Mouse (Mus musculus) spleen, postnatal 10 days (tissue): ENCODE data around the gene Pdzd7.

ENCODE experiments used
- DNase-seq, 2 experiments: peaks; one replicate each; pipeline ENCODE4 v3.0.0; 2021 to 2022; ENCODE audit warnings: low spot score in 2 of 2

Pdzd7 gene

DNA sequence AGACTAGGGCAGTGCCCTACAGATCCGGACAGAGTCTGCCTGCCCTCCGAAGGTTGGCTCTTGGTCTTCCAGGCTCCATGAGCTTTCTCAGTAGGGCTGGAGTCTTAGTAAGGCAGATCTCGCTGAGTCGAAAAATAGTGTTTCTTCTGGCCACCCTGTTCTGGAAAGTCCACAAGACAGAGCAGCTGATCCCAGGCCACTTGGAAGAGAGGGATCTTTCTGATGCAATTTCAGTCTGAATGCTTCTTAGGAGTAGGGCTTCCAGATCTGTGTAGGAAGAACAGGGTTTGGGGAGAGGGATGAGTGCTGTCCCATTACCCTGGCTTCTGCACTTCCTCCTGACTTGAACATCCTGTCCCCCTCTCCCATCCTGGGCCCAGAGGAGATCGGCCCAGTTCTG is at the start of gene Pdzd7:
Gene Pdzd7, minus strand, starts transcription at position 67 of the 400 bp plus-strand sequence.
- no peak for DNase-seq

DNA sequence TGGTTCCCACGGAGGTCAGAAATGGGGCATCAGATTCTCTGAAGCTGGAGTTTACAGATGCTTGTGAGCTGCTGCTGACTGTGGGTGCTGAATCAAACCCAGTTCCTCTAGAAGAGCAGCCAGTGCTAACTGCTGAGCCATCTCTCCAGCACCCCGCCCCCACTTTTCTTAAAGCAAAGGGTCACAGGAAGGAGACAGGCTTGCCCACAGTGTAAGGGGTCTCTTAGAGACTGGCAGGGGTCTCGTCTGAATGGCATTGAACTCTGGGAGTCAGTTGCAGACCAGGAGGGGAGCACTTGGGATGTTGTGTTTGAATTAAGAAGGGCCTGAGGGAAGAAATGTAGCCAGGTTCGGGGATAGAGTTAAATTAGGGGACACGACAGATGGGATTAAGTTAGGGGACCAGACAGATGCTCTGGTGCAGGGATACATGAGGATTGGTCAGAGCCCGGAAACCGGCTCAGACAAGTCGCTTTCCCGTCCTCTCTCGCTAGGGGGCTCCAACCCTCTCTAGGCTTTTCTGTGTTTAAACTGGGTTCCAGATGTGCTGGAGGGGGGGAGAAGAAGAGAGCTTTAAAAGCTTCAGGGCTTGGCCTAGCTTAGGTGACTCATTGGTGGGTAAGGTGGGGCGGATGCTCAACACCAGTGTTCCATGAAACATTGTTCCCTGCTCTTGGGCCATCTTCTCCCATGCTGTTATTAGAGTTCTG is 36.5 kb upstream of the Pdzd7 start:
- peak in 1 of 2 experiments; percentile 73 for DNase-seq

- DNase-seq, result peak; percentile 75 to 82
Measured at GRCm38 (mm10) chr19:45081279-45081678, 35.8 kb upstream of the Pdzd7 start.

DNA sequence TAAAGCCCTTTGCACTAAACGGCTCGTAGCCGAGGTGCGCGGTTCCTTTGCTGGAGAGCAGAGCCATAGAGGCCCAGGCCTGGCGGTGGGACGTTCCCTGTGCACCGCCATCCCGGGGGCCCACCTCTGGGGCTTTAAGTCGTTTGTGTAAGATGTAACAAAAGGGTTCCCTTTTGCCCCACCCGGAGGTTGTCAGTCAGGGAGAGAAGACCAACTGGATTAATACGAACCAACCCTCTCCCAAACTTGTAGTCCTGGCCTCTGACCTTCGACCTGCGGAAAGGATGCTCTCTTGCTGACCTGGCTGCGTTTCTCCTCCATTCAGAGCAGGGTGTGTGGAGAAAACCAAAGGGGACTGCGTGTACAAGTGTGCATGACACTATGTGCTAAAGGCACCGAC is 35.2 kb upstream of the Pdzd7 start:
- DNase-seq, result no peak

DNA sequence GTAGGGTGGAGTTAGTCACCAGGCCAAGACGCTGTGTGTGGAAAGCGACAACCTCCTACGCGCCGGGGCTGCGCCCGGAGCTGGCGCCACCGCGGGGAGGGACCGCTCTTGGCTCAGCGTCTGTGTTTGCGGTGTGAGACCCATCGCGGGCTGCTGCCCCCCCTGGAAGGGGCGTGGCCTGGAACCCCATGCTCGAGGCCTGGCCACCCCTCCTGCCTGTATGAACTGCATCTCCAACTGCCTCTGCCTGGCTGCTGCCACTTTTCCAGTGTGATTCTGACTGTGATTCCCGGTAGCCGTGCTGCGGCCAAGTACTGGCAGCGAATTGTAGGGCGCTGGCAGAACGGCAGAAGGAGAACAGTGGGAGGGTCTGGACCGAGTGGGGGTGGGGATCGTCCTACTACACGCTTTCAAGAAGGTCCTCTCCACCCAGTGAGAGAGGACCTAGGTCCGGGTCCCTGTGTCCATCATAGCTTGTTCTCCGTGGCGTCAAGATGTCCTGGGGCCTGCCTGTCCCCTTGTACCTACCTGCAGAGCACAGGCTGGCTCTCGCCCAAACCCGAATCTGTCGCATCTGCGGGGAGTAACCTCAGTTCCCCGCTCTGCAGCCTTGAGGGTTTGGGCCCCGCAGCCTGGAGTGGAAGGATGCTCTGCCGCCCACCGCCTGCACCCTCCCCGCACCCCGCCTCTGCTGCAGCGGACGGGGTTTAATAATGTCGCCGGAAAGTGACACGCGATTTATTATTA is 34.4 kb upstream of the Pdzd7 start:
- peak in 1 of 2 experiments; percentile 65 for DNase-seq

DNA sequence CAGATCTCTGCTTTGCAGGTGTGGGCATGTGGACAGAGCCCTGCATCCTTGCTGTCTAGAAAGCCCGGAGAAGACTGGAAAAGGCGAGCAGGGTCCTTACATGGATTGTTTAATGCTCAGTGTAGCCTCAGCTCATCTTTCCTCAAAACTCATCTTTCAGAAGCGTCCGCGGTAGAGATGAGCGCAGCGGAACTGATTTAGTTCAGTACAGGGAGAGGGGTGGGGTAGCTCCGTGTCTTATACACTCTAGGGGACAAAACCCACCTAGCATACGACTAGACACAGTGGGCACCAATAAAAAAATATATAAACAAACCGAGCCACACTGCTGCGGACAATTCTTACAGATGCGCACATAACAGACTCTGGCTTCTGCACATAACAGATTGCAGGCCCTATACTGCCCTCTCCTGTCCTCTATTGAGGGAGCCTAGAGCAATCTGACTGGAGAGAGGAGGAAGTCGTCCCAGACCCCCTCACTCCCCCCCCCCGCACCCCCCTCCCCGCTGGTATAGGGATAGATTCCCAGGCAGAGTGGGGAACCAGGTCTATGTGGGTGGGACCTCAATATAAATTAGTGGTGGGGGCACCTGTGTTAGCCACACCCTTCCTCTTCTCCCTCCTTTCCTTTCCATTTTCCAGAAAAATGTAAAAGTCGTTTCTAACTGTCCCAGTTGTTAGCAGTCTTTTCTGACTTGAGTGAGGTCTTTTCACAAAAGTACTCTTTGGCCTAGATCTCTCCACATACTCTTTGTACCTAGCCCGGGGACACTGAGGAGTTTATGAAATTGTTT is 33.7 kb upstream of the Pdzd7 start:
- no peak for DNase-seq

- DNase-seq, result no peak
Measured at GRCm38 (mm10) chr19:45077742-45078645, 32.5 kb upstream of the Pdzd7 start.

- DNase-seq, result peak; percentile 50 to 77
Measured at GRCm38 (mm10) chr19:45076586-45077510, 31.3 kb upstream of the Pdzd7 start.

DNA sequence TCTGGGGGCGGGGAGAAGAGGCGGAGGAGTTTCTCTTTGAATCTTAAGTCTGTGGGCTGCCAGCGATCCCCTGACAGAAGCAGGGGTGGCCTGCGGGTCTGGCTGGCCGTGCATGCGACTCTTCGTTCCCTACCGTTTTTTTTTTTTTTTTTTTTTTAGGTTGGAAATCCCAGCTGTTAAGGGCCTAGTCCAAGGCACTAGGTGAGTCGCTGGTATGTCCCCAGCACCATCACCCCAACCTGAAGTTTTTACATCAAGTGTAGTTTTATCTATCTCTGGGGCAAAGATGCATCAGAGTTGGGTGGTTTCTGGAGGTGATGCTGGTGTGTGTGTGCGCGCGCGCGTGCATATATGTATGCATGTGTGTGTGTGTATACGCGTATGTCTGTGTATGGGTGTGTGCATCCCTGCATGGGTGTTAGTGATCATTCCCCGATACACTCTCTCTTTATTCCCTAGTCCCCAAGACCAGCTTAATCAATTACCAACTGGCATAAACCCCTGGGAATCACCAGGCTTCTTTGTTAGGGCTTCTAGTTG is 30.6 kb upstream of the Pdzd7 start:
- no peak for DNase-seq

DNA sequence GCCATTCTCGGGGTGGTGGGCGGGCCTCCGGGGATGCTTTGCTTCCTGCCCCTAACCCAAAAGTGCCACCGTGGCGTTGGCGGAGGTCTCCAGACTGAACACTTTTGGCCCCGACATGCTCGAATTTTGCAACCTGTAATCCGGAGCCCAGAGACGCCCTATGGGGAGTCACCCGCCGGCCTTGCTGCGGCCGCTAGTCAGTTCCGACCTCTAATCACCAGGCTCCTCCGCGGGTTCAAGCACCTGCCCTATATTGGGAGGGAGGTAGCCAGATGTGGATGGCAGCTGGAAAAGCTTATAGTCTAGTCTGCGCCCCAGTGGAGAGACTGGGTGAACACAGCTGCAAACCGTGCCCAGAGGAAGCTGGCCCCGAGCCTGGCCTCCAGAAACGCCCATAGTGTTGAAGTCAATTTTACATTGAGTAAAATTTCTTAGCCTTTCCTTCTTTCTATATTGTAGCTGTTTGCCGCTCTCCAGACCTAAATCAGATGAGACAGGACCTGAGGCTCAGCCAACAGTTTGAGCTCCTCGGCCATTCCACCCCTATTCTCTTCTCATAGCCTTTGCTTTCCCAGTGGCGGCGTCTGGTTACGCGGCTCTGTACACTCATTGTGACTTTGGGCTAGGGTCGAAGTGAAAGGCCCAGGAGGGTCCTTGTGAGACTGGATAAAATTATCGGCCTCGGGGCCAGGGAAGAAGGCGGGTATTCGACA is 30.0 kb upstream of the Pdzd7 start:
- peak; percentile 28 to 45 for DNase-seq

GRCm38 (mm10) chr19:45074580-45075322 is 29.2 kb upstream of the Pdzd7 start, which contains the start of gene Kazald1:
Gene Kazald1, plus strand, starts transcription at chr19:45075241.
- DNase-seq, result peak; percentile 93 to 95

GRCm38 (mm10) chr19:45073871-45074542 is 28.5 kb upstream of the Pdzd7 start:
- peak; percentile 92 to 98 for DNase-seq

- no peak for DNase-seq
Measured at GRCm38 (mm10) chr19:45067758-45068510, 22.4 kb upstream of the Pdzd7 start.

GRCm38 (mm10) chr19:45067170-45067569 is 21.7 kb upstream of the Pdzd7 start:
- no peak for DNase-seq

DNA sequence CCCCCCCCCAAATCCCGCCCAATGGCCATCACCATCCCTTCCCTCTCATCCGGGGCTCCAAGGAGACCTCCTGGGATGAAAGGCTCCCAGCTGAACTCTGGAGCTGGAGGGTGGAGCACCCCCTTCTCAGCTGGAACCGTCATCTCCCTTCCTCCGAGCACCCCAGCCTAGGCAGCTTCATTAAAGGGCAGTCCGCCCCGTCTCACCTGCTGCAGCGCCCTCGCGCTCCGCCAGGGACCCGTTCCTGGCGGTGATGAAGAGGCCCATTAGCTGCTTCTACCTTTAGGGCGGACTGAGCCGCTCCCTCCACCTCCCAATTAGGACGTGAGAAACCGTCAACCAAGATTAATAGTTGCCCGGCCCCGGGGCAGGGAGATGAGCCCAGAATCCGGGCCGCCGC is 19.7 kb upstream of the Pdzd7 start:
- DNase-seq, result no peak

GRCm38 (mm10) chr19:45063565-45064292 is 18.2 kb upstream of the Pdzd7 start:
- peak; percentile 36 to 73 for DNase-seq
